Mouse (Mus musculus) stomach, postnatal 0 days (tissue): ENCODE measurements around the gene Exo5. TPM values are rescaled to one million over a fixed set of nuclear protein-coding genes. Genes with fewer than 3 reads are reported as not detected.

Experiments used
- ATAC-seq: fragments of 200-750 bp; cut with Nextera tagmentation; 2 replicates; pipeline ENCODE4 v1.8.0; 2017; ENCODE audit not compliant: low FRiP score, low TSS enrichment
- DNase-seq: peaks from one replicate; pipeline ENCODE4 v3.0.0-alpha.2; 2016; ENCODE audit warnings: low spot score
- H3K27ac ChIP-seq: fragments of 300-500 bp; sonication (generic); replicated peaks from 2 replicates; pipeline ENCODE4 v1.5.1; 2014; ENCODE audit warnings: mild to moderate bottlenecking, control low read depth
- H3K27me3 ChIP-seq: fragments of 300-500 bp; sonication (generic); 2 replicates; pipeline ENCODE4 v1.6.1; 2014; ENCODE audit warnings: low read length; ENCODE audit not compliant: control insufficient read depth, insufficient read depth
- H3K36me3 ChIP-seq: fragments of 300-500 bp; sonication (generic); 2 replicates; pipeline ENCODE4 v1.6.1; 2014; ENCODE audit warnings: low read length, mixed read lengths; ENCODE audit not compliant: control insufficient read depth, insufficient read depth
- H3K4me1 ChIP-seq: fragments of 300-500 bp; sonication (generic); replicated peaks from 2 replicates; pipeline ENCODE4 v1.6.1; 2014; ENCODE audit warnings: antibody characterized with exemption; ENCODE audit not compliant: control insufficient read depth, insufficient read depth
- H3K4me2 ChIP-seq: fragments of 300-500 bp; sonication (generic); replicated peaks from 2 replicates; pipeline ENCODE4 v1.6.1; 2014; ENCODE audit warnings: low read depth, mild to moderate bottlenecking, control low read depth, moderate library complexity
- H3K4me3 ChIP-seq: fragments of 300-500 bp; sonication (generic); 2 replicates; pipeline ENCODE4 v1.5.1; 2014; ENCODE audit warnings: low read depth, low read length, control low read depth
- H3K9ac ChIP-seq: fragments of 300-500 bp; sonication (generic); 2 replicates; pipeline ENCODE4 v1.6.1; 2014; ENCODE audit warnings: mild to moderate bottlenecking, low read length, control low read depth, mixed read lengths
- H3K9me3 ChIP-seq: fragments of 300-500 bp; sonication (generic); 2 replicates; pipeline ENCODE4 v1.6.1; 2016; ENCODE audit warnings: low read length; ENCODE audit not compliant: control insufficient read depth
- CTCF ChIP-seq: IDR thresholded peaks from 2 replicates; pipeline ENCODE4 v1.5.1; 2016; ENCODE audit warnings: antibody characterized with exemption, low read depth, mild to moderate bottlenecking, moderate library complexity
- EP300 ChIP-seq: optimal IDR thresholded peaks from 2 replicates; pipeline ENCODE3; 2016; ENCODE audit warnings: antibody characterized with exemption
- WGBS: fragments of 180-500 bp; shearing (Covaris S2); extraction: QIAGEN DNeasy Blood & Tissue Kit; methylation state at CpG from one replicate; pipeline ENCODE4 v1.1.7; 2014; 5-methylcytosine and 5-hydroxymethylcytosine counted together
- polyA plus RNA-seq: library from polyadenylated mRNA; unstranded; fragments of >200 nt; fragmentation: Nextera tagmentation; extraction: Ambion mirVana; gene quantifications from 2 replicates; pipeline ENCODE4 v1.2.1, GENCODE M21; 2015

Gene Exo5
- 10.2 and 10.4 TPM in 2 replicates for polyA plus RNA-seq

GRCm38 (mm10) chr4:120924554-120925299, at the start of gene Exo5:
Gene Exo5 (minus strand): TSS chr4:120925017.
- DNase-seq (peak; percentile 96), ATAC-seq (peak; percentile 99)
- peak within 1 kb of the TSS; percentile 85 for H3K9ac ChIP-seq
- 1% methylated on average over 33 of the region's 33 CpGs for WGBS
- peak within 1 kb of the TSS; percentile 76 for H3K4me2 ChIP-seq
- H3K9me3 ChIP-seq = no peaks in the 10 kb centered on the region
- H3K4me3 ChIP-seq = peak within 1 kb of the TSS; percentile 66
- H3K27ac ChIP-seq = peak within 1 kb of the TSS; percentile 90
- no peaks in the 10 kb centered on the region for H3K4me1 ChIP-seq
- no peaks in the 10 kb centered on the region for H3K27me3 ChIP-seq
- H3K36me3 ChIP-seq = peaks cover 11% of the 10 kb centered on the region
- TF ChIP-seq EP300 = peak; percentile 97
- 0 out of 2 replicates have a peak, but pooled peaks have one; percentile 4 for TF ChIP-seq CTCF

- Histone ChIP-seq H3K4me2 (no peak overlapping the region), H3K27ac (no peak overlapping the region), H3K4me1 (no peaks in the 10 kb centered on the region), H3K27me3 (no peaks in the 10 kb centered on the region), H3K9ac (no peak overlapping the region), H3K9me3 (no peaks in the 10 kb centered on the region), H3K36me3 (peaks cover 8% of the 10 kb centered on the region; the same call in 1 of the 2 replicates), H3K4me3 (no peak overlapping the region)
- TF ChIP-seq CTCF = no peak
- TF ChIP-seq EP300 = no peak
- no peak for DNase-seq
- ATAC-seq = no peak
- WGBS = 93% methylated on average over 8 of the region's 8 CpGs
These were observed 47.0 kb upstream of the Exo5 start for GRCm38 (mm10) chr4:120971842-120972241.

GRCm38 (mm10) chr4:120969382-120970146, 44.7 kb upstream of the Exo5 start:
- H3K27me3 ChIP-seq = no peaks in the 10 kb centered on the region
- no peak overlapping the region for H3K27ac ChIP-seq
- H3K4me3 ChIP-seq = no peak overlapping the region
- no peak overlapping the region for H3K4me2 ChIP-seq
- DNase-seq (no peak), ATAC-seq (peak; percentile 63)
- peaks cover 5% of the 10 kb centered on the region; the same call in 1 of the 2 replicates for H3K36me3 ChIP-seq
- TF ChIP-seq CTCF (peak; percentile 69), EP300 (no peak)
- no peak overlapping the region for H3K9ac ChIP-seq
- WGBS = 77% methylated on average over 5 of the region's 5 CpGs
- H3K4me1 ChIP-seq = no peaks in the 10 kb centered on the region
- no peaks in the 10 kb centered on the region for H3K9me3 ChIP-seq

GRCm38 (mm10) chr4:120968486-120968885, 43.7 kb upstream of the Exo5 start:
- no peak for DNase-seq
- Histone ChIP-seq H3K4me2 (no peak overlapping the region), H3K4me1 (no peaks in the 10 kb centered on the region), H3K4me3 (no peak overlapping the region), H3K36me3 (peaks cover 3% of the 10 kb centered on the region; the same call in 1 of the 2 replicates), H3K9me3 (no peaks in the 10 kb centered on the region), H3K27ac (no peak overlapping the region), H3K9ac (no peak overlapping the region), H3K27me3 (no peaks in the 10 kb centered on the region)
- ATAC-seq = no peak
- no peak for TF ChIP-seq CTCF
- TF ChIP-seq EP300 = no peak
- WGBS = 87% methylated on average over 9 of the region's 9 CpGs

- no peaks in the 10 kb centered on the region for H3K4me1 ChIP-seq
- H3K27me3 ChIP-seq = no peaks in the 10 kb centered on the region
- H3K4me3 ChIP-seq = no peak overlapping the region
- H3K27ac ChIP-seq = no peak overlapping the region
- no peak for TF ChIP-seq EP300
- TF ChIP-seq CTCF = no peak
- ATAC-seq (no peak), DNase-seq (no peak)
- H3K4me2 ChIP-seq = no peak overlapping the region
- no peaks in the 10 kb centered on the region for H3K9me3 ChIP-seq
- WGBS = 96% methylated on average over 1 of the region's 1 CpGs
- H3K9ac ChIP-seq = no peak overlapping the region
- H3K36me3 ChIP-seq = no peaks in the 10 kb centered on the region
These were observed 30.8 kb upstream of the Exo5 start for GRCm38 (mm10) chr4:120955586-120955985.
